Mouse (Mus musculus) stomach, embryonic 15.5 days (tissue): ENCODE measurements around the gene Adamts7. TPM values are rescaled to one million over a fixed set of nuclear protein-coding genes. Genes with fewer than 3 reads are reported as not detected.

Source experiments
- ATAC-seq: fragments of 200-750 bp; cut with Nextera tagmentation; 2 replicates; pipeline ENCODE4 v1.8.0; 2017; ENCODE audit warnings: low read depth, moderate number of reproducible peaks, moderate TSS enrichment; ENCODE audit not compliant: insufficient read depth, low FRiP score
- H3K27ac ChIP-seq: fragments of 300-500 bp; sonication (generic); 2 replicates; pipeline ENCODE4 v1.5.1; 2015; ENCODE audit warnings: mild to moderate bottlenecking, inconsistent platforms
- H3K27me3 ChIP-seq: fragments of 300-500 bp; sonication (generic); replicated peaks from 2 replicates; pipeline ENCODE4 v1.6.1; 2015; ENCODE audit warnings: inconsistent platforms
- H3K36me3 ChIP-seq: fragments of 300-500 bp; sonication (generic); 2 replicates; pipeline ENCODE4 v1.6.1; 2015; ENCODE audit warnings: inconsistent platforms
- H3K4me1 ChIP-seq: fragments of 300-500 bp; sonication (generic); 2 replicates; pipeline ENCODE4 v1.6.1; 2015; ENCODE audit warnings: inconsistent platforms
- H3K4me2 ChIP-seq: fragments of 300-500 bp; sonication (generic); 2 replicates; pipeline ENCODE4 v1.6.1; 2015; ENCODE audit warnings: mild to moderate bottlenecking, inconsistent platforms
- H3K4me3 ChIP-seq: fragments of 300-500 bp; sonication (generic); replicated peaks from 2 replicates; pipeline ENCODE4 v1.5.1; 2015; ENCODE audit warnings: inconsistent platforms
- H3K9ac ChIP-seq: fragments of 300-500 bp; sonication (generic); 2 replicates; pipeline ENCODE4 v1.6.1; 2015; ENCODE audit warnings: inconsistent platforms
- H3K9me3 ChIP-seq: fragments of 300-500 bp; sonication (generic); 2 replicates; pipeline ENCODE4 v1.6.1; 2016; ENCODE audit warnings: inconsistent platforms
- WGBS: fragments of 180-500 bp; shearing (Covaris S2); methylation state at CpG from one replicate; pipeline ENCODE4 v1.1.7; 2015; 5-methylcytosine and 5-hydroxymethylcytosine counted together
- polyA plus RNA-seq: library from polyadenylated mRNA; unstranded; fragments of >200 nt; fragmentation: Nextera tagmentation; extraction: Ambion mirVana; gene quantifications from 2 replicates; pipeline ENCODE4 v1.2.1, GENCODE M21; 2015

Adamts7 gene
- polyA plus RNA-seq, 1 experiment from 2014 or later = 13.1 TPM

GRCm38 (mm10) chr9:90164670-90165453 is 2.0 kb downstream of the Adamts7 start:
- Histone ChIP-seq H3K9ac (no peak overlapping the region), H3K4me3 (no peak overlapping the region), H3K4me2 (peak overlapping the region; percentile 98), H3K36me3 (no peaks in the 10 kb centered on the region), H3K4me1 (peaks cover 6% of the 10 kb centered on the region; the same call in 1 of the 2 replicates), H3K27ac (no peak overlapping the region), H3K9me3 (no peaks in the 10 kb centered on the region), H3K27me3 (no peaks in the 10 kb centered on the region)
- 64% methylated on average over 4 of the region's 4 CpGs for WGBS
- ATAC-seq = no peak

GRCm38 (mm10) chr9:90165590-90165989 is 2.7 kb downstream of the Adamts7 start:
- H3K4me2 ChIP-seq = no peak overlapping the region
- no peaks in the 10 kb centered on the region for H3K36me3 ChIP-seq
- peaks cover 6% of the 10 kb centered on the region; the same call in 1 of the 2 replicates for H3K4me1 ChIP-seq
- 58% methylated on average over 4 of the region's 4 CpGs for WGBS
- no peak for ATAC-seq
- H3K27me3 ChIP-seq = no peaks in the 10 kb centered on the region
- no peaks in the 10 kb centered on the region for H3K9me3 ChIP-seq
- H3K4me3 ChIP-seq = no peak overlapping the region
- no peak overlapping the region for H3K27ac ChIP-seq
- no peak overlapping the region for H3K9ac ChIP-seq

- no peaks in the 10 kb centered on the region for H3K27me3 ChIP-seq
- 70% methylated on average over 5 of the region's 5 CpGs for WGBS
- H3K36me3 ChIP-seq = peaks cover 2% of the 10 kb centered on the region; the same call in 1 of the 2 replicates
- peaks cover 6% of the 10 kb centered on the region; the same call in 1 of the 2 replicates for H3K4me1 ChIP-seq
- H3K9ac ChIP-seq = no peak overlapping the region
- no peak overlapping the region for H3K4me2 ChIP-seq
- no peaks in the 10 kb centered on the region for H3K9me3 ChIP-seq
- no peak overlapping the region for H3K27ac ChIP-seq
- no peak overlapping the region for H3K4me3 ChIP-seq
- no peak for ATAC-seq
These were observed 3.7 kb downstream of the Adamts7 start for GRCm38 (mm10) chr9:90166615-90167014.

- Histone ChIP-seq H3K9me3 (no peaks in the 10 kb centered on the region), H3K4me2 (no peak overlapping the region), H3K4me1 (no peaks in the 10 kb centered on the region), H3K4me3 (no peak overlapping the region), H3K27ac (no peak overlapping the region), H3K36me3 (peaks cover 9% of the 10 kb centered on the region; the same call in 1 of the 2 replicates), H3K27me3 (no peaks in the 10 kb centered on the region), H3K9ac (no peak overlapping the region)
- no peak for ATAC-seq
- WGBS = 74% methylated on average over 4 of the region's 4 CpGs
These were observed 7.1 kb downstream of the Adamts7 start for GRCm38 (mm10) chr9:90169965-90170364.

- no peak overlapping the region for H3K9ac ChIP-seq
- H3K27ac ChIP-seq = no peak overlapping the region
- H3K4me1 ChIP-seq = no peaks in the 10 kb centered on the region
- WGBS = 96% methylated on average over 19 of the region's 19 CpGs
- H3K9me3 ChIP-seq = no peaks in the 10 kb centered on the region
- H3K27me3 ChIP-seq = no peaks in the 10 kb centered on the region
- H3K36me3 ChIP-seq = peaks cover 9% of the 10 kb centered on the region; the same call in 1 of the 2 replicates
- no peak overlapping the region for H3K4me3 ChIP-seq
- H3K4me2 ChIP-seq = no peak overlapping the region
- no peak for ATAC-seq
These were observed 8.6 kb downstream of the Adamts7 start for GRCm38 (mm10) chr9:90171421-90171820.

GRCm38 (mm10) chr9:90172528-90173321 is 9.9 kb downstream of the Adamts7 start:
- ATAC-seq = no peak
- H3K4me1 ChIP-seq = no peaks in the 10 kb centered on the region
- peaks cover 9% of the 10 kb centered on the region; the same call in 1 of the 2 replicates for H3K36me3 ChIP-seq
- H3K27me3 ChIP-seq = no peaks in the 10 kb centered on the region
- no peaks in the 10 kb centered on the region for H3K9me3 ChIP-seq
- no peak overlapping the region for H3K4me2 ChIP-seq
- H3K4me3 ChIP-seq = no peak overlapping the region
- H3K27ac ChIP-seq = no peak overlapping the region
- H3K9ac ChIP-seq = no peak overlapping the region
- WGBS = 78% methylated on average over 8 of the region's 8 CpGs

GRCm38 (mm10) chr9:90173330-90173729 is 10.5 kb downstream of the Adamts7 start:
- H3K36me3 ChIP-seq = peaks cover 9% of the 10 kb centered on the region; the same call in 1 of the 2 replicates
- H3K9me3 ChIP-seq = no peaks in the 10 kb centered on the region
- H3K9ac ChIP-seq = no peak overlapping the region
- no peak overlapping the region for H3K4me3 ChIP-seq
- peak; percentile 70 for ATAC-seq
- no peaks in the 10 kb centered on the region for H3K27me3 ChIP-seq
- 76% methylated on average over 3 of the region's 3 CpGs for WGBS
- no peak overlapping the region for H3K4me2 ChIP-seq
- H3K27ac ChIP-seq = no peak overlapping the region
- H3K4me1 ChIP-seq = no peaks in the 10 kb centered on the region

- Histone ChIP-seq H3K27me3 (no peaks in the 10 kb centered on the region), H3K9me3 (no peaks in the 10 kb centered on the region), H3K36me3 (0 out of 2 replicates have a peak, but pooled peaks cover under 1% of the 10 kb centered on the region), H3K9ac (no peak overlapping the region), H3K27ac (no peak overlapping the region), H3K4me1 (peaks cover 19% of the 10 kb centered on the region), H3K4me2 (no peak overlapping the region), H3K4me3 (no peak overlapping the region)
- WGBS = 83% methylated on average over 5 of the region's 5 CpGs
- no peak for ATAC-seq
These were observed 16.5 kb downstream of the Adamts7 start for GRCm38 (mm10) chr9:90179409-90179808.

- 65% methylated on average over 6 of the region's 6 CpGs for WGBS
- no peak overlapping the region for H3K4me3 ChIP-seq
- H3K9ac ChIP-seq = no peak overlapping the region
- H3K27ac ChIP-seq = peak overlapping the region; percentile 74; the same call in 1 of the 2 replicates
- no peak for ATAC-seq
- H3K4me2 ChIP-seq = no peak overlapping the region
- no peaks in the 10 kb centered on the region for H3K9me3 ChIP-seq
- no peaks in the 10 kb centered on the region for H3K36me3 ChIP-seq
- H3K4me1 ChIP-seq = peaks cover 29% of the 10 kb centered on the region
- no peaks in the 10 kb centered on the region for H3K27me3 ChIP-seq
These were observed 19.0 kb downstream of the Adamts7 start for GRCm38 (mm10) chr9:90181656-90182388.

GRCm38 (mm10) chr9:90182636-90183421 is 20.0 kb downstream of the Adamts7 start:
- ATAC-seq = no peak
- WGBS = 45% methylated on average over 18 of the region's 18 CpGs
- no peak overlapping the region for H3K4me2 ChIP-seq
- no peak overlapping the region for H3K9ac ChIP-seq
- H3K27me3 ChIP-seq = no peaks in the 10 kb centered on the region
- H3K36me3 ChIP-seq = no peaks in the 10 kb centered on the region
- peaks cover 29% of the 10 kb centered on the region for H3K4me1 ChIP-seq
- no peaks in the 10 kb centered on the region for H3K9me3 ChIP-seq
- H3K27ac ChIP-seq = peak overlapping the region; percentile 74
- H3K4me3 ChIP-seq = no peak overlapping the region

GRCm38 (mm10) chr9:90183550-90183949 is 20.7 kb downstream of the Adamts7 start:
- H3K4me3 ChIP-seq = no peak overlapping the region
- ATAC-seq = no peak
- H3K36me3 ChIP-seq = no peaks in the 10 kb centered on the region
- H3K4me1 ChIP-seq = peaks cover 29% of the 10 kb centered on the region
- H3K27me3 ChIP-seq = no peaks in the 10 kb centered on the region
- 52% methylated on average over 3 of the region's 3 CpGs for WGBS
- peak overlapping the region; percentile 74 for H3K27ac ChIP-seq
- no peak overlapping the region for H3K9ac ChIP-seq
- no peak overlapping the region for H3K4me2 ChIP-seq
- H3K9me3 ChIP-seq = no peaks in the 10 kb centered on the region
